Mouse (Mus musculus): ENCODE results near the gene Gab1.

Gene Gab1

DNA sequence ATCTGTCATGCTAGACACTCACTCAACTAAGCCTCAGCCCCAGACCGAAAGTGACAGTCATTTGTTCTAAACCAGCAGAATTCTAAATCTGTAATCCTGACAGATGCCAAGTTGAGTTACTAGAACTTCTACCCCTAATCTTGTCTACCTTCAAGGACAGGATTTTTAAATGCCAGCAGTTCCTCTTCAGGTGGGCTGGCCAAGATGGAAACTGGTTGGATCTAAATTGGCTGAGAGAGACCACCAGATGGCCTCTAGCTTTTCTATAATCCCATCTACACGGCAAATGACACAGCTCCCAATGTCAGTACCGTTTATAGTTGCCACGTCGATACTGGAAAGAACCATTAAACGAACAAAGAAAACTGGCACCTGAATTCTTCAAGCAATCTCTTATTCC, 8.9 kb downstream of the Gab1 start:
- no peak for DNase-seq

DNA sequence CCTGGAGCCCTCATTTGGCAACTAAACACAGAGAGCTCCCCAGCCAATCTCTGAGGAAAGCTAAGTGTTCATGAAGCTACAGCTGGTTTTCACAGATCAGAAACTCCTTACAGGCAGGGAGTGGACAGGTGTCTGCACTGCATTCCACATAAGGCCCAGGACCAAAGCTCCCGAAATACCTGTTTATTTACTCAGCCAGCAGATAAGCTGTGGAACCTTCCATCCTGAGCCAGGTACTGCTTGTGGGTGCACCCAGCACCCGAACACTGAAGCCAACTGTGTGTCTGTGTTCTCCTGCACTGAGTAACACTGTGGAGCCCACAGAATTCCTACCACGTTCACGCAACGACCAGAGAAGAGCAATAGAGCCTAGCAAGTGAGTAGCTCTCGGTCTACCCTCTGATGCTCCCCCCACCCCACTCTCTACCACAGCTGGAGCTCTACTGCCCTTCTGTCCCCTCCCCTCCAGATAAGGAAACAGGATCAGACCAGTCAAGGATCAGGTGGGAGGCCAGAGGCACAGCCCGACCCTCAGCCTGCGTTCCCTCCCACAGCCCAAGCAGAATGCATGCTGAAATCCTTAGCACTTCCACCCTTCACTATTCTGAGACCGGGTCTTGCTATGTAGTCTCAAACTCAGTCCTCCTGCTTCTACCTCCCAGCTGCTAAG, 9.6 kb downstream of the Gab1 start:
- no peak for DNase-seq

DNA sequence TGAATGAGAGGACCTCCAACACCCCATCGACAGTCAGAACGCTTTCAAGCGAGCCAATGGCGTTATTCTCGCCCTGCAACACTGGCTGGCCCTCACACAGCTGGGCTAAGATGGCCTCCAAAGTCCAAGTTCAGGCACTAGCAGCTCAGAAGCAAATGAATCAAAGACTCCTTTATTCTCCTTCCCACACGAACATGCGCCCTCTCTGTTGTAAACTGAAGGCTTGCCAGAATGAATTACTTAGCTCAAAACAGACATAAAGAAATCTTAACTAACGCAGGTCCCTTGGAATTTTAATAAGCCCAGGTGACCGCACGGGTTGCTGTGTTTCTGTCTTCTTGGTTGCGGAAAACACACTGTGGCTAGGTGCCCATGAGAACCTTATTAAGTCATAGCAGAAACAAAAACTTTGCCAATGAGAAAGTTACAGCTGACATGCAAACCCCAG, 10.4 kb downstream of the Gab1 start:
- no peak for DNase-seq

DNA sequence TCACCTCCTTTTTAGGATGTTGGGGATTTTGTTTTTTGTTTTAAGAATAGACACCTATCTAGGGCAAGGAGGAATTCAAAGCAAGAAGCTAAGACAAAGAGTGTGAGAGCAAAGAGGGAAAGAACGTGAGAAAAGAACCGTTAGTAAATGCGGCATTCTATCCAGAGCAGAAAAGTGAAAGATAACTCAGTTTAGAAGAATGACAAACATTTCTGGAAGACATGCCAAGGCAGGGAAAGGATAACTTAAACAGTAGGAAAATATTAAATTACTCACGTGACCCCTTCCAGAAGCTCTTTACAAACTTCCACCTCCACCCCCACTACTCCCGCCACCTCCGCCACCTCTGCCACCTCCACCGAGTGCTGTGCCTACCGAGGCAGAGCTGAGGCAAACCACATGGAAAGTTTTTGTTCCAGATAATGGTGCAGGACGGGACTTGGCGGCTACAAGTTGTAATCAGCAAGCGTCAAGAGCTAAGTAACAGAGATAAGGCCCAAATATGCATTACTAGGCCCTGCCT, 11.5 kb downstream of the Gab1 start:
- no peak for DNase-seq

DNA sequence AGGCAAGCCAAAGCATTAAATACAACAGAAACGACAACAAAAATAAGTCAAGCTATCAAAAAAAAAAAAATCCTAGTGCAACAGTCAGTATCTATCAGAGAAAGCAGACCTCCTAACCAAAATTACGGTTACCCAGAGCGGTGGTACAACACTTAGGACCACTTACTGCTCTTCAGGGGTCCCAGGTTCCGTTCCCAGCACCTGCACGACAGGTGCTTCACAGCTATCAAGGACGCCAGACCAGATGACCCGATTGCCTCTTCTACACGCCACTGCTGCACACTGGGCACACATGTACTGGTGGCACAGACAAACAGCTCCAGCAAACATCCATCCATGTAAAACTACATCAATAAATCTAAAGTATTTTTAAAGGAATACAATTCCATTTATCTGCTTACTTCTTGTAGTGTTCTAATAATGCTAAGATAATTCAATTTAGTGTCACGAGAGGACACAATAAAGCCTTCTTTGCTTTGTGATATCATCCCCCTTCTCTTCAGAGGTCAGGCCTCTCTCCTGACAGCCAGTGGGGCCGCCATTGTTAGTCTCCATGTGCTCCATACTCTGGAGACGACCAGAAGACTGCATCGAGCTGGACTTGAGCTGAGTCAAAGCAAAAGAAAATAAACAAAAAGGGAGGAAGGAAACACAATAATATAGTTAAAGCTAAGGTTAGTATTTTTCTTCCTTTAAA, 12.2 kb downstream of the Gab1 start:
- no peak for DNase-seq

DNA sequence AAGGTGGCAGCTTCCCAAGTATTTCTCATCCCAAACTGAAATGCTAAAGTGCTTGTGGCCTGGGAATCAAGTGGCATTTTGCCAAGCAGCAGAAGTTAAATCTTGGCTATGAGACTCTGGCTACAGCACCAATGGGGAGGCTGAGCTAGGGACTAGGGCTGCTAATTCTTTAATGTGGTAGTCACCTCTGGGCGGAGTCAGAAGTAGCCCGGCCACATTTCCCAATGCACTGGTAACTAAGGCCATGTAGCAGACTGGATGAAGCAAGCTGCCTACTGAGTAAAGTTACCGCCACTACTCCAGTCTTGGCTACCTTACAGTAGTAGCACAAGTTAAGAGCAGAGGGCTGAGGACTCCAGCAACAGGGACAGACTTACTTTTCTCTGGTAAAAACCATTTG, 12.7 kb downstream of the Gab1 start:
- no peak for DNase-seq

DNA sequence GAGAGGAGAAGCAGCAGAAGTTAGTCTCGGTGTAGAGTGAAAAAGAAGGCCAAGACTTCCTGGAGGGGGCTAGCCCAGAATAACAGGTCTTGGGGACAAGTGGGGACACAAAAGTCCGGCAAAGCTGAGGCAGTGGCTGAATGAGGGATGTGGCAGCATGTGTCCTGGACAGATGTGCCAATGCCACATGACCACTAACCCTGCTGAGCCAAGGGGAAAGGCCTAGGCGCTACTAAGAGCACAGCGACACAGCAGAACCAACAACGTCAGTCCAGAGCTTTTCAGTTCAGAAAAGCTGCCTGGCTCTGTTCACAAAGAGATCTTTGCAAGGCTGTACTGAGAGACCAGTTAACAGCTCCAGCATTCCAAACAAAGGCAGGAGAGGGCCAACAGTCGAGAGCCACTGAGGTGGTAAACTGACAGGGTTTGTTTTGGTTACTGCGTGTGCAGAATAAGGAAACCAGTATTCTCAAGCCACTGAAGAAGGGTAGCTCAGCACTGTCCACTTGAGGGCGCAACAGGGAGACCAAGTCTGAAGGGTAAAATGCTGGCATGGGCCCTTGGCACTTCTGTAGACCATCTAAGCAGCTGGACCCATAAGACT, 15.0 kb downstream of the Gab1 start:
- DNase-seq, result peak; percentile 34

DNA sequence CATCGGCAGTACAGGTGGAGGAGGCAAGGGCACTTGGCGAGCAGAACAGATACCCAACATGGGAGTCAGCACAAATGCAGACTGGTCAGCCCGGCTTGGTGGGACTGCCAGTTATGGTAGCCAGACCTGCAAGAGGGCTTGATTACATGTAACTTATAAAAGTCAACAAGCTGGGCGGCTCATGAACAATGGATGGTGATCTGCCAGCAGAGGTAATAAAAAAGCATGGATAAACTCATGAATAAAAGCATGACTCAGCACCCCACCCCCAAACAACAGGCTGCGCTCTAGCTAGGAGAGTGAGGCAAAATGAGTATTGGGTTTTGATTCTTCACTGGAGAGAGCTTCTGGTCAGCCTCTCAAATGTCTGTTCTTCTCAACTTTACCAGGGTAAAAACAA, 16.9 kb downstream of the Gab1 start:
- DNase-seq, result no peak

DNA sequence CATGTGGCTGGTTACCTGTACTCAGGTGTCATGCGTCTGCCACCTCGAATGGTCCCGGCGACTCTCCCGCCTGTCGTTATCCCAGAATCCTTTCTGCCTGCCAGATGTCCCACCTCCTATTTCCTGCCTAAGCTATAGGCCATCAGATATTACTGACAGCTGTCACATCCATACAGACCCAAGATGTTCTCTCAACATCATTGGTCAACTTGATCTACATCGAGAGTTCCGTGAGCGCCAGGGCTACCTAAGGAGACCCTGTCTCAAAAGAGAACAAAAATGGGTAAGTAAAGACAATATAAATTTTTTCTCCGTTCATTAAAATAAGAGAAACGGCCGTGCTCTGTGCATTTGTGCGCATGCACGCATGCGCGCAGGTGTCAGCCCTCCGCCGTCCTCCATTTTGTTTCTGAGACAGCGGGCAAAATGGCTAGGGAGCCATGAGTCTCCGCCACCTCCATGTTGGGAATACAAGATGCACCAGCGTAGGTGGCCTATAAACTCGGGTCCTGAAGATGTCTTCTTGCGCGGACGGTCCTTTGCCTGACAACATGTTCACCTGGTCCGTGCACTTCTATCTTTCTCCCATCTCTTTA, 21.0 kb downstream of the Gab1 start:
- DNase-seq, result no peak

DNA sequence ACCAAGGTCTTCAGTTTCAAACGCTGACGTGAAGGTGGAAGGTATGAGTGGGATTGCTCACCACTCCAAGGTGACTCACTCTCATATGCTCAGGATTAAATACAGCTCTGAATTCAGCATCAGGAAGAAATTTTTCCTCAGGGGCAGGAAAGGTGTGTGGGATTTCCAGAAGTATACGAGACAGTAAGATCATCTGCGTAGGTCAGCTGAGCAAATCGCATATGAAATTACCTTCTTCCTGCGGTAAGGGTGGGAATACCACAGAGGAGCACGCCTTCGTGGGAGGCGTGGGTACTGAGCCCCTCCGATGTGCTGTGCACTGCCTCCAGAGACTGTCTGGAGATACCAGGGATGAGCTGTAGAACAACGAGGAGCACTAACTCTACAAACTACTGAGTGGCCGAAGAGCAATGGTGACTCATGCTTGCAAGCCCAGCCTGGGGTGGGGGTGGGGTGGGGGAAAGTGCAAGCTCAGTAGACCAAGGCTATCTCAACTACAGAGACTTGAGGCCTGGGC, 22.4 kb downstream of the Gab1 start:
- DNase-seq, result no peak

DNA sequence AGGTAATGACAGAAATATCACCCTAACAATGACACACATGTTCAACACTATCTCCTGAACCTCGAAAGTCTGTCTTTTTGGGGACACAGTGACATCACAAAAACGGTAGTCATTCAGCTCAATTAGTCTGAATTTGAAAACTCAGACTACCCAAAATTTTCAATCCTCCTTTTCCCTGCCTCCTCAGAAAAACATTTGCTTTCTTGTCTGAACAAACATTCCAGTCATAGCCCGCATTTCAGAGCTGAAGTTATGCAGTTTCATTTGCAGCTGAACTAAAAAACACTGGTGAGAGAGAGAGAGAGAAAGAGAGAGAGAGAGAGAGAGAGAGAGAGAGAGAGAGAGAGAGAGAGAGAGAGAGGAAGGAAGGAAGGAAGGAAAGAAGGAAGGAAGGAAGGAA, 23.2 kb downstream of the Gab1 start:
- DNase-seq, result no peak

DNA sequence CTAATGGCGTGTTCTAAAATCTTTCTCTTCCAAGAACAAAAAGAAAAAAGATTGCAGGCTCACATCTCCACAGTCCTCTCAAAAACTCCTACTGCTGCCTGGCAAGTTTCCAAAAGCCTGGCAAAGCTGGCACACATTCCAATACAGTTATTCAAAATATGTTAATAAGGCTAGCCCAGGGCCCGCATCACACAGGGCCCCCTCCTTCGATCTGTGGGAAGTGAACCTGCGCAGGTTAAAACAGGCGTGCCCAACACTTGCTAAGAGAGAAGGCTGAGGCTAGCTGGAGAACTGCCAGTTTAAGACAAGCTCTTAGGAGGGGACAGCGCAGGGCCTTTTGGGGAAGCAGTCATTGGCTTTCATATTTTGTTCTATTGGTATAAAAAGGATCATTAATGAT, 23.7 kb downstream of the Gab1 start:
- peak; percentile 50 for DNase-seq

DNA sequence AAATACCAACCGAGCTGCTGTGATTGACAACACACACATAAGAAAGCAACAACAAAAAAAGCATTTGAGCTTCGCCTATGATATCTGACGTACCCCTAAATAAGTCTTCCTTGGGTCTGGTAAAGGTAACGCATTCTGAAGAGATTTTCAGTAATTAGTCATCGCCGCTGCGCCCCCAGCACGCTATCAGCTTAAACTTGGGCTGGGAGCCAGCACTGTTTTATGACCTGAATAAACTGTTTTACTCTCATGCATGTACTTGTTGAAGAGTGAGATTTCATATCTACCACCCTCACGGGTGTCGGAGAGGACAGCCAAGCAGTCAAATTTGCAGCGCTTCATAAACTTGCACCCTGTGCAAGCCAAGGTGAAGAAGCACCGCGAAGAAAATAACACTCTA, 26.7 kb downstream of the Gab1 start:
- no peak for DNase-seq

DNA sequence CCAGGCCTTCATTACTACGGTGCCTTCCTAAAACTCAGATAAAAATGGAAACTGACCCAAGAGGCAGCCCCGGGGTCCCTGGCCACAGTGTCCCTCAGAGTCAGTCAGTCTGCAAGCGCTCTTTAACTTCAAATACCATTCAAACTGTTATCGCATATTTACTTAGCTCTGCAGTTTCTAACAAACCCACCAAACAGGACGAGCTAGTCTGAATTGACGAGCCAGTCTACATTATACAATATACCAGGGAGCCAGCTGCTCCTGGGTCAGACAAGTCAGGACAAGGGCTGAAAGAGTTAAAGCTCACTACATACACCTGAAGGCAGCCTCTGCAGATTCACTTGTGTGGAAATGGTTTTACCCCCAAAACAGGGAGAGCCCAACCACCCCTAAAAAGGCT, 27.1 kb downstream of the Gab1 start:
- no peak for DNase-seq

DNA sequence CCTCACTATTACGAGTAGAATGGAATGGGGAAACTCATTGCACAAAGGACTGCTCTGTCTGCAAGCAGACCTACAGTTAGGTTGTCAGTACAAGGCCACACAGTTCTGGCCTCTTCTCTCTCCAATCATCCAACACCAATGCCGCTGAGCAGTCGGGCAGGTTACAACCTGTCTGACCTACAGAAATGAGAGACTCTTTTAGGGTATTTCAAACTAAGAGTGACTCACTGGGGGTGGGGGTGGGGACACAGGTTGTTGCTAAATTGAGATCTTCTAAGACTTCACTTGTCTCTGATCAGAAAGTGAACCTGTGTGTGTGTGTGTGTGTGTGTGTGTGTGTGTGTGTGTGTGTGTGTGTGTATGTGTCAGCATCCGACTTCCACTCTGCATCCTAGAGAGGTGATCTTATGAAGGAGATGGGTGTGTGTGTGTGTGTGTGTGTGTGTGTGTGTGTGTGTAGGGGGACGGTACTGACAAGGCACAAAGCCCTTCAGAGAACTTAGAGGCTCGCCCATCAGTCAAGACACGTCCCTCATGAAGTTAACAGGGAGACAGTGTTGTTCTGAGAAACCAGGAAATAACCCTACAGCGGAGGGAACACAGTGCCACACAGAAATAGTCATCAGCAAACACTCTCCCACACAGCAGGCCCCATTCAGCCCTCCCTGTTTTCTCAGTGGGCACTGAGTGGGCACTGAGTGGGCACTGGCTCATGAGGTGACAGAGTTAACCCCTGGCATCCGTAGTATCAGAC, 27.7 kb downstream of the Gab1 start:
- DNase-seq, result no peak

DNA sequence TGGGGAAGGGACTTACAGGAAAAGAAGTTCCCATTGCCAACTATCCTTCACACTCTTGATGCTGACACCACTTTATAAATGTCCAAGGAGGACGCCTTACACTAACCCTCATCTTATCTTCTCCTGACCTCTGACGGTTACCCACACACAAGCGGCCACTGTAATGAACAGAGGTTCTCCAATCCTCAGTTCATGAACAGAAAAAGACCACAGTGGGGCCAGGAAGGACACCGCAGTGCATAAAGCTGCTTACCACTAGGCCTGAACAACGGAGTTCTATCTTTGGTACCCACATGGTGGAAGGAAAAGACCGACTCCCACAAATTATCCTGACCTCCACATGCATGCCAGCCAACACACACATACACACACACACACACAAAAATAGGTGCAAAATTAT, 28.7 kb downstream of the Gab1 start:
- no peak for DNase-seq

DNA sequence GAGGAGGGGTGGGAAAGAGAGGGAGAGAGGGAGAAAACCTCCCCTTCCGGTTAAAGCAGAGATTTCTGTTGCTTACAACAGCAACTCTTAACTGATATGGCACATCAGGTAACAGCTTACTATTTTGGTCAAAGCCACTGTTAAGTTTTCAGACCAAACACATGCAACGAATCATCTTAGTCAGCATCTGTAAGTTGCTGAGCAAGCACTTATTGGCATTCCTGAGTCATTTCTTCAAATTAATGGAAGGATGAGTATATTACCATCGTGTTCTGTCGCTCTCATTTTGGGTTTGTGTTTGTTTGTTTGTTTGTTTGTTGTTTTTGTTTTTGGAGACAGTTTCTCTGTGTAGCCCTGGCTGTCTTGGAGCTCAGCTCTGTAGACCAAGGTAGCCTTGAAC, 30.3 kb downstream of the Gab1 start:
- no peak for DNase-seq

DNA sequence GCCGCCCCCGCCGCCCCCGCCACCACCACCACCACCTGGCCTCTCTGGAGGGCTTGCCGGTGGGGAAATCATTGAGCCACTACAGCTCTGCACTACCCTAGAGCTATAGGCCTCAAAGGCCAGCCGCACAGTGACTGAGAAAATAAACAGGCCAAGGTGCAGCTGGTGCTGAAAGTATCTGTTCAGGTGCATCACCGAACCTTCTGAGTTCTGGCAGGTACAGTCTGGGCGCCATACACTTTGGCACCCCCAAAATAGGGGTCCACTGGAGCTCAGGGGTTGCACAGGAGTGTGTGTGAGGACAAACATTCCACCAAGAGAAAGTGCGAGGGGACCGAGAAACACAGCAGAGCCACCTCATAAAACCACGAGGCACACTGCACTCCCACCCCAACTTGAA, 31.7 kb downstream of the Gab1 start:
- no peak for DNase-seq

DNA sequence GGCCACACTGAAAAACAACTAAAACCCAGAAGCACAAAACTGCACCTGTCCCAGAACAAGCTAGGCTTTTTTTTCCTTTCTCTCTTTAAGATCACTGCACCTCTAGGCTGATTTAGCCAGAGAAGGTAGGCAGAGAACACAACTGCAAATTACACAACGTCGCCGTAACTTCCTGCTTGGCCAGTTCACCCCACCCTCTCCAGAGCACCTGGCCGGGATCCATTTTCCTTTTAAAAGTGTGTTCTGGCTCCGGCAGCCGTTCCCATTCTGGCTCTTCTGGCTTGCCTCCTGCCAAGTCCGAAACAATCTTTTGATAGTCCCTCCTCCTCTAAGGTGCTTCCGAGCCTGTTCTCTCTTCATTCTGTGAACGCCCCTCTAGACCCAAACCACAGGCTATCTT, 32.4 kb downstream of the Gab1 start:
- DNase-seq, result no peak

DNA sequence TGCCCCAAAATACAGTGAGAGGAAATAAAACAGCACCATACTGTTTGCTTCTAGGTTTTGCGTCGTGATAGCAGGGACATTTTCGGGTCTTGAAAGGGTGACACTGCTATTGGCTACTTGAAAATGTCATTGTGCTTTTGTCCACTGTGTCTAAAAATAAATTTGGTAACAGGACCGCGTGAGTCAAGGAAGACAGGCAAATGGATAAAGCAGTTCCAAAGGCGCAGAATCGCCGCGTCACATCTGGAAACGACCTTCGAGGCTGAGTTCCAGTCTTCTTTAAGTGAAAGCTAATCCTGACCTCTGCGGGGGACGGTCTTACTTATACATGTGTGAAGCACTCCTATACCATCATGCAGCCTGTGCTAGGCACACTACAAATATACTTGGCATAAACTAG, 35.0 kb downstream of the Gab1 start:
- DNase-seq, result no peak

DNA sequence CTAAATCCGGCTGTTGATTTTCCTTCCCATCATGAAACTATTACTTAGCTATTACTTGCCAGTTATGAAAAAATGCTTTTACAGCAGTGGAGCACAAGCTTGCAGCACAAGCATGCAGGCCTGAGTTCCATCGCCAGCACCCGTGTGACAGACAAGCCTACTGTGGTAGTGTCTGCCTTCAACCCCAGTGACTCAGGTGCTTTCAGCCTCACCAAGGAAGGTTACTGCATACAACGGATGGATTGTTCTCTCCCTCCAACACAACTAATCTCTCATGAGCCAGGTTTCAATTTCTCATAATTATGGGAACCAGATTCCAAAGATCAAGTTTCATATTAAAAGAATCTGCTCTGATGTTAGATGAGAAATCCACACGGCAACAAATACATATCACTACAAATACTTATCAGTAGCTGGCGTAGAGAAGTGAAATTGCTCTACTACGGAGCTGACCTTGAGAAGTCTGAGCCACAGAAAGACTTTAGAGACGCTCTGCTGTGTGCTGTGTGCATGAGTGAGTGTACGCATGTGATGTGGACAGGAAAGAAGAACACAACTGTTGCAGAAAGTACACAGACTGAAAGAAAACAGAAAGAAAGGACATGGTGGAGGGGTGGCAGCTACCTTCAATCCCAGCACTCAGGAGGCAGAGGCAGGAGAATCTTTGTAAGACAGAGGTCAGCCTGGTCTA, 36.4 kb downstream of the Gab1 start:
- DNase-seq, result no peak

DNA sequence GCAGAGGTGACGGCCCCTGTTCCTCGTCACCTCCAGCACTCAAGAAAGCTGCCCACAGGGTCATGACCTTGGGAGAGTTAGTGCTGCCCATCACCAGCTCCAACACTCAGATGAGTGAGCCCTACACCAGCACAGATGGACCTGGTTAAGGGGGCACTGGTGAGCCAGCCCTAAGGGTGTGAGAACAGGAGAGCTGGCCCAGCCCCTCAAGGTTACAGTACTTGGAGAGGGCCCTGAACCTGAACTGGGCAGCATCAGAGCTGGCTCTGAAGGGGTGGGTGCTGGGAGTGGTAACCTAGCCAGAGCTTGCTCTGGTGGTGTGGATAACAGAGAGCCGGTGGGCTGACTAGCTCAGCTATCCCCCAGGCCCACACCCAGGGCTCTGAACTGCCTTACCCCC, 37.8 kb downstream of the Gab1 start:
- no peak for DNase-seq

All from right cerebral cortex, postnatal 4 days (tissue).